Mouse (Mus musculus) liver, adult 2 months (tissue): ENCODE data around the gene Zrsr1.

Experiments used
- CTCF ChIP-seq: fragments of 200-500 bp; IDR thresholded peaks from 2 replicates; pipeline ENCODE4 v1.5.1; 2011; ENCODE audit warnings: low read depth, low read length, control low read depth
- POLR2A ChIP-seq: fragments of 200-500 bp; IDR thresholded peaks from 2 replicates; pipeline ENCODE4 v1.6.1; 2011; ENCODE audit warnings: low read length, control low read depth; ENCODE audit not compliant: insufficient read depth; ENCODE audit errors: extremely low read depth

DNA sequence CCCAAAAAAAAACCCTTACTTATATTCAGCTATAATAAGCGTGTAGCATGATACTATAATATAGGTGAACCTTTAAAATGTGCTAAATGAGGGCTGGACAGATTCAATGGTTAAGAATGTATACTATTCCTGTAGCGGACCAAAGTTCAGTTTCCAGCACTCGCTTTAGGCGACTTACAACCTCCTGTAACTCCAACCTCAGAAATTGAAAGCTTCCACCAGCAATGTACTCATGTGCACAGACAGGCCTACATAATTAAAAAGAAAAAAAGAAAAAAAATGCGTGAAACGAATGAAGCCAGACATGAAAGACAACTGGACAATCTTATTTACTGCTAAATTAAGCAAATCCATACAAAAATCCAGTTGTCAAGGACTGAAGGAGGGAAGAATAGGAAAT lies 11.0 kb downstream of the Zrsr1 start:
- TF ChIP-seq POLR2A (no peak), CTCF (no peak)
